Comparison of ENCODE assay signal across 11 mouse cellular contexts in the genomic region with DNA sequence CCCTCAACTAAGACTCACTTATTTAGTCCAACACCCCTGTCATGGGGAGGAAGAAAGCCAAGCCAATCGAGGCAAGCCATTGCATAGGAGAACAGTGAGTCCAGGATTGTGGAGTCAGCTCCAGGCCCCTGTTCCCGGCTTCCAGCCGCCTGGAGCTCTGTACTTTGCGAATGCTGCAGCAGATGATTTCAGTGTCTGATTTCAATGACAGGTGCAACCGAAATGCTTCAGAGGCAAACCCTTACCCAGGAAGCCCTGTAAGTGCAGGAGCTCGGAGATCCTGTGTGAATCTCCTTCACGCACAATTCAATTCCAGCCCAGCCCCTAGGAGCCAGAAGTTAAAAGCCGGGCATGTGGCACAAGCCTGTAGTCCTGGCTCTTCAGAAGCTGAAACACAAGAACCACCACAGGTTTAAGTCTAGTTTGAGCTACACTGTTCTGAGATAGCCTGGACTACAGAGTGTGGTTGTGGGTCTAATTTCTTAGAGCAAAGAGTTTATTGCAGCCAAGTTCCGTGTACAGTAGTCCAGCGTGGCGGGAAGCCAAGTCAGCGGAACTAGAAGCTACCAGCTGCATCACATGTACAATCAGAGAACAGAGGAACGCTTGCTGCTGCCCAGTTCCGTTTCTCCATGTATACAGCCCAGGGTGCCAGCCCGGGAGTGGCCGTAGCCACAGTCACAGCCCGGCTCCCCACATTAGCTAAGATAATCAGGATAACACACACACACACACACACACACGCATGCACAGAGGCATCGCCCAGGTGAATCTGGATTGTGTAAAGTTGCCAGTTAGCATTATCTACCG. TPM values are rescaled to one million over a fixed set of nuclear protein-coding genes. Genes with fewer than 3 reads are reported as not detected.
DNase-seq lines count a peak whose midpoint lies in the region; ATAC-seq lines count a peak whose summit lies in the region.
"Had no signal": no experiment of that assay in that cellular context is flagged by ENCODE, and none has a peak within 500 bp of the region (broad histone marks: within the 10 kb centered on the region; RNA-seq: fewer than 3 reads in every experiment).

No protein-coding gene starts in this region.

- no peaks in the 10 kb centered on the region for H3K36me3 ChIP-seq in hindbrain, embryonic 14.5 days (replicated peaks; ENCODE audit: control insufficient read depth, insufficient read depth)
- H3K36me3 ChIP-seq in hindbrain, embryonic 12.5 days, result no peaks in the 10 kb centered on the region
- H3K36me3 ChIP-seq in midbrain, embryonic 15.5 days (replicated peaks), result no peaks in the 10 kb centered on the region
- H3K36me3 ChIP-seq in midbrain, embryonic 16.5 days (ENCODE audit: control insufficient read depth, insufficient read depth, low read length), result no peaks in the 10 kb centered on the region

- peaks cover 7% of the 10 kb centered on the region; the same call in 1 of the 2 replicates for H3K4me1 ChIP-seq in hindbrain, embryonic 14.5 days (replicated peaks; ENCODE audit: control insufficient read depth, insufficient read depth, low read length)
- peaks cover 8% of the 10 kb centered on the region; the same call in 1 of the 2 replicates for H3K4me1 ChIP-seq in hindbrain, embryonic 12.5 days
- H3K4me1 ChIP-seq in midbrain, embryonic 15.5 days, result no peaks in the 10 kb centered on the region
- peaks cover 6% of the 10 kb centered on the region; the same call in 1 of the 2 replicates for H3K4me1 ChIP-seq in midbrain, embryonic 16.5 days (ENCODE audit: control insufficient read depth, insufficient read depth, low read length)

- H3K27me3 ChIP-seq in hindbrain, embryonic 14.5 days (ENCODE audit: control insufficient read depth, insufficient read depth, low read length), result no peaks in the 10 kb centered on the region
- H3K27me3 ChIP-seq in hindbrain, embryonic 12.5 days, result no peaks in the 10 kb centered on the region
- no peaks in the 10 kb centered on the region for H3K27me3 ChIP-seq in midbrain, embryonic 15.5 days (replicated peaks)
- H3K27me3 ChIP-seq in midbrain, embryonic 16.5 days (ENCODE audit: control insufficient read depth, insufficient read depth, low read depth, low read length), result no peaks in the 10 kb centered on the region

- ATAC-seq in hindbrain, embryonic 14.5 days (ENCODE audit: low FRiP score), result no peak
- no peak for ATAC-seq in hindbrain, embryonic 12.5 days (ENCODE audit: low FRiP score)
- ATAC-seq in midbrain, embryonic 15.5 days (replicated peaks), result no peak
- no peak for ATAC-seq in midbrain, embryonic 16.5 days
- ATAC-seq: liver, postnatal 0 days had no signal

- H3K4me2 ChIP-seq in hindbrain, embryonic 14.5 days (replicated peaks), result no peak overlapping the region
- no peak overlapping the region for H3K4me2 ChIP-seq in hindbrain, embryonic 12.5 days (replicated peaks)
- H3K4me2 ChIP-seq in midbrain, embryonic 15.5 days, result no peak overlapping the region
- H3K4me2 ChIP-seq in midbrain, embryonic 16.5 days (ENCODE audit: low read length), result no peak overlapping the region

- no peak for DNase-seq in hindbrain, embryonic 14.5 days (ENCODE audit: low spot score)
- peak; percentile 55 for DNase-seq in cerebellum, adult 9-11 months
- peak; percentile 29 for DNase-seq in large intestine, adult 2 months (ENCODE audit: low read depth, low spot score)
- no peak for DNase-seq in ovary, postnatal 10 days (ENCODE audit: low spot score)
- DNase-seq: adrenal gland, adult 8-10 months; embryo, embryonic 11 days; liver, postnatal 0 days; thymus, postnatal 25 days had no signal

- no peaks in the 10 kb centered on the region for H3K9me3 ChIP-seq in hindbrain, embryonic 14.5 days (ENCODE audit: control insufficient read depth, low read length)
- no peaks in the 10 kb centered on the region; the same call in 1 of the 2 replicates for H3K9me3 ChIP-seq in hindbrain, embryonic 12.5 days (replicated peaks)
- H3K9me3 ChIP-seq in midbrain, embryonic 15.5 days, result no peaks in the 10 kb centered on the region
- no peaks in the 10 kb centered on the region for H3K9me3 ChIP-seq in midbrain, embryonic 16.5 days (replicated peaks; ENCODE audit: control insufficient read depth, low read length, poor library complexity, severe bottlenecking)

- H3K27ac ChIP-seq in hindbrain, embryonic 14.5 days, result peak overlapping the region; percentile 58; the same call in 1 of the 2 replicates
- H3K27ac ChIP-seq in hindbrain, embryonic 12.5 days, result no peak overlapping the region
- 0 out of 2 replicates have a peak overlapping the region, but pooled peaks have one; percentile 21 for H3K27ac ChIP-seq in midbrain, embryonic 15.5 days
- H3K27ac ChIP-seq in midbrain, embryonic 16.5 days (ENCODE audit: low read length), result no peak overlapping the region

- no peak overlapping the region for H3K4me3 ChIP-seq in hindbrain, embryonic 14.5 days (replicated peaks; ENCODE audit: low read length)
- H3K4me3 ChIP-seq in hindbrain, embryonic 12.5 days, result no peak overlapping the region
- H3K4me3 ChIP-seq in midbrain, embryonic 15.5 days, result no peak overlapping the region
- H3K4me3 ChIP-seq in midbrain, embryonic 16.5 days (ENCODE audit: low read depth, low read length), result no peak overlapping the region

- WGBS in hindbrain, embryonic 14.5 days, result 84% methylated on average over 20 of the region's 20 CpGs
- 86% methylated on average over 20 of the region's 20 CpGs for WGBS in hindbrain, embryonic 12.5 days
- 83% methylated on average over 20 of the region's 20 CpGs for WGBS in midbrain, embryonic 15.5 days
- 85% methylated on average over 20 of the region's 20 CpGs for WGBS in midbrain, embryonic 16.5 days
- WGBS in large intestine, adult 2 months, result 43% methylated on average over 20 of the region's 20 CpGs

- no peak overlapping the region for H3K9ac ChIP-seq in hindbrain, embryonic 14.5 days
- no peak overlapping the region for H3K9ac ChIP-seq in hindbrain, embryonic 12.5 days
- no peak overlapping the region for H3K9ac ChIP-seq in midbrain, embryonic 15.5 days
- H3K9ac ChIP-seq in midbrain, embryonic 16.5 days (ENCODE audit: low read depth, low read length), result no peak overlapping the region
- H3K9ac ChIP-seq: liver, postnatal 0 days had no signal

RNA-seq across cellular contexts. Expression of gene Sept9, which starts 31.0 kb away (rescaled TPM):
- polyA plus RNA-seq in hindbrain, embryonic 14.5 days (2014; fragmentation: Nextera tagmentation; extraction: Ambion mirVana), result 96.5 and 96.9 TPM in 2 replicates
- polyA plus RNA-seq in hindbrain, embryonic 12.5 days (2016; fragmentation: Nextera tagmentation; extraction: Ambion mirVana), result 165 and 179 TPM in 2 replicates
- 106 and 112 TPM in 2 replicates for polyA plus RNA-seq in midbrain, embryonic 15.5 days (2015; fragmentation: Nextera tagmentation; extraction: Ambion mirVana)
- 103 and 108 TPM in 2 replicates for polyA plus RNA-seq in midbrain, embryonic 16.5 days (2015; fragmentation: Nextera tagmentation; extraction: Ambion mirVana)
- 37.3 and 37.9 TPM in 2 replicates for polyA plus RNA-seq in large intestine, adult 2 months (2012; rRNA removed)

RNA-seq across cellular contexts. Expression of gene Sec14l1, which starts 53.5 kb away (rescaled TPM):
- 41.2 and 41.9 TPM in 2 replicates for polyA plus RNA-seq in hindbrain, embryonic 14.5 days (2014; fragmentation: Nextera tagmentation; extraction: Ambion mirVana)
- polyA plus RNA-seq in hindbrain, embryonic 12.5 days (2016; fragmentation: Nextera tagmentation; extraction: Ambion mirVana), result 76.2 and 77.6 TPM in 2 replicates
- 62.8 and 63.9 TPM in 2 replicates for polyA plus RNA-seq in midbrain, embryonic 15.5 days (2015; fragmentation: Nextera tagmentation; extraction: Ambion mirVana)
- polyA plus RNA-seq in midbrain, embryonic 16.5 days (2015; fragmentation: Nextera tagmentation; extraction: Ambion mirVana), result 60.7 and 63.4 TPM in 2 replicates
- polyA plus RNA-seq in large intestine, adult 2 months (2012; rRNA removed), result 29.6 and 42.0 TPM in 2 replicates

Comparison
In these comparisons a context has a peak if more than half of its experiments do, and no peak if none do; other contexts are left out.
1. H3K27ac ChIP-seq: peak in hindbrain, embryonic 14.5 days (single experiment) and midbrain, embryonic 15.5 days (single experiment); none in hindbrain, embryonic 12.5 days (single experiment) and midbrain, embryonic 16.5 days (single experiment).
2. DNase-seq: peak in cerebellum, adult 9-11 months (single experiment) and large intestine, adult 2 months (single experiment); none in hindbrain, embryonic 14.5 days (single experiment) and ovary, postnatal 10 days (single experiment).